Mouse (Mus musculus): ENCODE results near the gene Tmem19.
"Not testable (repeated sequence)": the region's sequence is repeated elsewhere in the genome, so short reads cannot be mapped to it uniquely, and the experiment has no call there.

Gene Tmem19

GRCm38 (mm10) chr10:115348131-115348530 is 14.2 kb downstream of the Tmem19 start:
- DNase-seq = no peak

GRCm38 (mm10) chr10:115346444-115346843 is 15.9 kb downstream of the Tmem19 start:
- no peak for DNase-seq

GRCm38 (mm10) chr10:115342771-115343425 is 19.4 kb downstream of the Tmem19 start:
- DNase-seq = no peak

GRCm38 (mm10) chr10:115339820-115340328 is 22.4 kb downstream of the Tmem19 start:
- DNase-seq = no peak

GRCm38 (mm10) chr10:115336901-115337300 is 25.4 kb downstream of the Tmem19 start:
- no peak for DNase-seq

GRCm38 (mm10) chr10:115333528-115333927 is 28.8 kb downstream of the Tmem19 start:
- DNase-seq = no peak

GRCm38 (mm10) chr10:115332997-115333396 is 29.3 kb downstream of the Tmem19 start:
- DNase-seq = no peak

- DNase-seq = no peak
Measured at GRCm38 (mm10) chr10:115332420-115332952, 29.8 kb downstream of the Tmem19 start.

GRCm38 (mm10) chr10:115329010-115329530 is 33.2 kb downstream of the Tmem19 start:
- DNase-seq = no peak

GRCm38 (mm10) chr10:115328514-115328913 is 33.8 kb downstream of the Tmem19 start:
- peak; percentile 50 for DNase-seq

- DNase-seq = peak; percentile 72
Measured at GRCm38 (mm10) chr10:115323295-115323694, 39.0 kb downstream of the Tmem19 start.

GRCm38 (mm10) chr10:115321317-115322035 is 40.8 kb downstream of the Tmem19 start:
- no peak for DNase-seq

GRCm38 (mm10) chr10:115318388-115318787 is 43.9 kb downstream of the Tmem19 start:
- DNase-seq = not testable (repeated sequence)

GRCm38 (mm10) chr10:115316313-115316712 is 46.0 kb downstream of the Tmem19 start:
- no peak for DNase-seq

- DNase-seq = peak; percentile 99
Measured at GRCm38 (mm10) chr10:115315473-115316171, 46.7 kb downstream of the Tmem19 start, which contains the start of gene Rab21. Gene Rab21 (minus strand): TSS chr10:115315594.

- peak; percentile 73 for DNase-seq
Measured at GRCm38 (mm10) chr10:115314582-115315452, 47.5 kb downstream of the Tmem19 start.

GRCm38 (mm10) chr10:115314287-115314581 is 48.1 kb downstream of the Tmem19 start:
- DNase-seq = no peak

- DNase-seq = no peak
Measured at GRCm38 (mm10) chr10:115313641-115314286, 48.5 kb downstream of the Tmem19 start.

GRCm38 (mm10) chr10:115312732-115313131 is 49.6 kb downstream of the Tmem19 start:
- DNase-seq = no peak

GRCm38 (mm10) chr10:115312194-115312593 is 50.1 kb downstream of the Tmem19 start:
- no peak for DNase-seq

- no peak for DNase-seq
Measured at GRCm38 (mm10) chr10:115311263-115311965, 50.9 kb downstream of the Tmem19 start.
